Mouse (Mus musculus): ENCODE measurements around the gene Hist1h1d. TPM values are rescaled to one million over a fixed set of nuclear protein-coding genes. Genes with fewer than 3 reads are reported as not detected.
"Not testable (repeated sequence)": the region's sequence is repeated elsewhere in the genome, so short reads cannot be mapped to it uniquely, and the experiment has no call there.

Hist1h1d gene
- polyA plus RNA-seq, 1 experiment from 2014 or later = 0.87 TPM

DNA sequence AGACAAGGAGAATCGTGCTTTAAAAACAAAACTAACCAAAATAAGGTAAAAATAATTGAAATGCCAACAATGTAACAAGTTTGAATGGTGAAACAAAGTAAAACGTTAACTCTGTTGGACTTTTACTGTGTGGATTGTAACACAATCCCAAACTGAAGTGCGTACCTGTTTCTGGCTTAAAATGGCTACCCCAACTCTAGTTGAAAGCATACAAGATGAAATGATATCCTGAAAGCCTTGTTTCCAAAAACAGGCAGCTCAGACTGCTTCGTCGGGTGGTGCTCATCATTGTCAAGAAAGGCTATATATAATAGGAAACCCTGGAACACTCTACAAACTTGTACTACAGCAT, 8.4 kb downstream of the Hist1h1d start:
- H3K36me3 ChIP-seq (ENCODE audit: control insufficient read depth, insufficient read depth, low read length); H3K27me3 ChIP-seq (ENCODE audit: control insufficient read depth, insufficient read depth, low read length); ATAC-seq (replicated peaks; ENCODE audit: low FRiP score); H3K4me1 ChIP-seq (replicated peaks; ENCODE audit: control insufficient read depth, insufficient read depth, low read length); H3K9me3 ChIP-seq (ENCODE audit: control insufficient read depth, low read length); DNase-seq (ENCODE audit: low spot score): not testable (repeated sequence)
- Histone ChIP-seq H3K9ac (ENCODE audit: low read length) (peak overlapping the region; percentile 43; the same call in 1 of the 2 replicates), H3K4me2 (ENCODE audit: low read depth, low read length, severe bottlenecking) (peak overlapping the region; percentile 36), H3K27ac (ENCODE audit: low read depth, low read length) (peak overlapping the region; percentile 96), H3K4me3 (ENCODE audit: low read depth, low read length) (peak overlapping the region; percentile 19)
- WGBS = 0% methylated on average over 2 of the region's 5 CpGs

DNA sequence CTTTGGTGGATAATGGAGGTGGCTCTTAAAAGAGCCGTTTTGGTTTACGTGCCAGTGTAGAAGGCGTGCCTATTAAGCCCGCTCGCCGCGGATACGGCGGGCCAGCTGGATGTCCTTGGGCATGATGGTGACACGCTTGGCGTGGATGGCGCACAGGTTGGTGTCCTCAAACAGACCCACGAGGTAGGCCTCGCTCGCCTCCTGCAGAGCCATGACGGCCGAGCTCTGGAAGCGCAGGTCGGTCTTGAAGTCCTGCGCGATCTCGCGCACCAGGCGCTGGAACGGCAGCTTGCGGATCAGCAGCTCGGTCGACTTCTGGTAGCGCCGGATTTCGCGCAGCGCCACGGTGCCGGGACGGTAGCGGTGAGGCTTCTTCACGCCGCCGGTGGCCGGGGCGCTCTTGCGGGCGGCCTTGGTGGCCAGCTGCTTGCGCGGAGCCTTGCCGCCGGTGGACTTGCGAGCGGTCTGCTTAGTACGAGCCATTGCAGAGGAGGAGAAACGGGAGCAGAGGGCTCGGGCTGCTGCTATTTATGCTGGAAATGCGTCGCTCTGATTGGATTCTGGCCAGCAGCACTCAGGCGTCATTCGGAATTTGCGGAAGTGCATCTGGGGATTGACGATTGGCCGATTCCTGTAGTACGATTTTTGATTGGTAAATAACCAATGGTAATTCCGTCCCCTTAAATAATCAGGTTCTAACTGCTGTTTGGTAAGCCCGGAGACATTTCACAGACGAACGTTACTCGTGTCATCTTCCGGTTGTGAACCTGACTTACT, 9.0 kb downstream of the Hist1h1d start, which contains the start of gene Hist1h3e:
TSS of gene Hist1h3e (minus strand) at position 487 of the 777 bp plus-strand sequence.
- ATAC-seq (replicated peaks; ENCODE audit: low FRiP score) (peak; percentile 98), DNase-seq (ENCODE audit: low spot score) (peak; percentile 97)
- Histone ChIP-seq H3K27ac (ENCODE audit: low read depth, low read length) (peak within 1 kb of the TSS; percentile 96), H3K9ac (ENCODE audit: low read length) (peak within 1 kb of the TSS; percentile 70), H3K4me3 (ENCODE audit: low read depth, low read length) (peak within 1 kb of the TSS; percentile 19), H3K4me2 (ENCODE audit: low read depth, low read length, severe bottlenecking) (peak within 1 kb of the TSS; percentile 62)
- not testable (repeated sequence) for H3K27me3 ChIP-seq (ENCODE audit: control insufficient read depth, insufficient read depth, low read length); H3K4me1 ChIP-seq (replicated peaks; ENCODE audit: control insufficient read depth, insufficient read depth, low read length); H3K36me3 ChIP-seq (ENCODE audit: control insufficient read depth, insufficient read depth, low read length); H3K9me3 ChIP-seq (ENCODE audit: control insufficient read depth, low read length)
- under 1% methylated on average over 48 of the region's 67 CpGs for WGBS

DNA sequence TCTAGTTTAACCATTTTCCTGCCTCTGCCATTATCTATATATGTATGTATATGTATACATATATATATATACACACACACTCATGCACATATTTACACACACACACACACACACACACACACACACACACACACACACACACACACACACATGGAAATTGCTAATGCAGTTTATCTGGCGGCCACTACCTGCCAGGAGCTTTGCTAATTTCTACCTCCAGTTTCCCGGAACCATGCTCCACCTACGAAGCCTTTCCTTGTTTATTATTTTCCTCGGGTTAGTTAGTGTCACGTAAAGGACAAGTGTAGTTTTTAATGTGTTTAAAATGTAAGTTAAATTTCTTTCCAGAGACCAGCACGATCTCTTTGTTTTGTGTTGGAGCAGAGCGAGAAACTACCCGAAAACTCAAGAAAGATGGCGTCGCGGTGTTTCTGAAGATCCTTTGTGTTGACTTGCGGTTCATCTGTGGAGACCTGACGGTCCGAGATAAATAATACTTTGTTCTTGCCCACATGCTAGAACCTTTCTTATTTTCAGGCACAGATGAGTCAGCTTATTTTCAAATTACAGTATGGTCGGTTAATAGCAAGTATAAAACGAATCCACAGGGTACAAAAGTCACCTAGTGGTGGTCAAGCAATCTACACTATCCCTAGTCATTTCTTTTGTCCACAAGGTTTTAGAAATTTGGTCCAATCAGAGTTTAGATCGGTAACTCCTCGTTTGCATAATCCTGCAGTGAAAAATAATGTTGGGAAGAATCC, 9.8 kb downstream of the Hist1h1d start:
- Histone ChIP-seq H3K4me3 (ENCODE audit: low read depth, low read length) (peak overlapping the region; percentile 19), H3K9ac (ENCODE audit: low read length) (peak overlapping the region; percentile 70), H3K36me3 (ENCODE audit: control insufficient read depth, insufficient read depth, low read length) (no peaks in the 10 kb centered on the region), H3K4me1 (replicated peaks; ENCODE audit: control insufficient read depth, insufficient read depth, low read length) (no peaks in the 10 kb centered on the region), H3K27me3 (ENCODE audit: control insufficient read depth, insufficient read depth, low read length) (no peaks in the 10 kb centered on the region), H3K9me3 (ENCODE audit: control insufficient read depth, low read length) (no peaks in the 10 kb centered on the region), H3K4me2 (ENCODE audit: low read depth, low read length, severe bottlenecking) (peak overlapping the region; percentile 62), H3K27ac (ENCODE audit: low read depth, low read length) (peak overlapping the region; percentile 96)
- DNase-seq (ENCODE audit: low spot score) (no peak), ATAC-seq (replicated peaks; ENCODE audit: low FRiP score) (peak; percentile 56)
- 5% methylated on average over 18 of the region's 18 CpGs for WGBS

DNA sequence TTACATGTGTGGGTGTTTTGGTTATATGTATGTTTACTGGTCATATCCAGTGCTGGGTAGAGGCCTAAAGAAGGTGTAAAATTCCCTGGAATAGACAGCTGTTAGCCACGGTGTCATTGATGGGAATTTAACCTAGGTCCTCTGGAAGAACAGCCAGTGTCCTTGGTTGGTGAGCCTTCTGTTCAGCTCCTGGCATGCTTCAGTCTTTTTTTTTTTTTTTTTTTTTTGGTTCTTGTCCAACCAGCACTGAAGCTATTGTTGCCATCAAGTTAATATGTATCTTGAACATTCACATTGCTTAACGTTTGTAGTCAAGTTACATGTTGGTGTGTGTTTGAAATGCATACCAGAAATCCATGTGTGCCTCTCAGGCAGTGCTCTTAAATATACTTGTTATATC, 11.4 kb downstream of the Hist1h1d start:
- WGBS = 84% methylated on average over 2 of the region's 2 CpGs
- Histone ChIP-seq H3K27ac (ENCODE audit: low read depth, low read length) (peak overlapping the region; percentile 96; the same call in 1 of the 2 replicates), H3K36me3 (ENCODE audit: control insufficient read depth, insufficient read depth, low read length) (no peaks in the 10 kb centered on the region), H3K4me1 (replicated peaks; ENCODE audit: control insufficient read depth, insufficient read depth, low read length) (no peaks in the 10 kb centered on the region), H3K4me3 (ENCODE audit: low read depth, low read length) (no peak overlapping the region), H3K4me2 (ENCODE audit: low read depth, low read length, severe bottlenecking) (no peak overlapping the region), H3K27me3 (ENCODE audit: control insufficient read depth, insufficient read depth, low read length) (no peaks in the 10 kb centered on the region), H3K9me3 (ENCODE audit: control insufficient read depth, low read length) (no peaks in the 10 kb centered on the region), H3K9ac (ENCODE audit: low read length) (no peak overlapping the region)
- no peak for ATAC-seq (replicated peaks; ENCODE audit: low FRiP score)
- DNase-seq (ENCODE audit: low spot score) = no peak

DNA sequence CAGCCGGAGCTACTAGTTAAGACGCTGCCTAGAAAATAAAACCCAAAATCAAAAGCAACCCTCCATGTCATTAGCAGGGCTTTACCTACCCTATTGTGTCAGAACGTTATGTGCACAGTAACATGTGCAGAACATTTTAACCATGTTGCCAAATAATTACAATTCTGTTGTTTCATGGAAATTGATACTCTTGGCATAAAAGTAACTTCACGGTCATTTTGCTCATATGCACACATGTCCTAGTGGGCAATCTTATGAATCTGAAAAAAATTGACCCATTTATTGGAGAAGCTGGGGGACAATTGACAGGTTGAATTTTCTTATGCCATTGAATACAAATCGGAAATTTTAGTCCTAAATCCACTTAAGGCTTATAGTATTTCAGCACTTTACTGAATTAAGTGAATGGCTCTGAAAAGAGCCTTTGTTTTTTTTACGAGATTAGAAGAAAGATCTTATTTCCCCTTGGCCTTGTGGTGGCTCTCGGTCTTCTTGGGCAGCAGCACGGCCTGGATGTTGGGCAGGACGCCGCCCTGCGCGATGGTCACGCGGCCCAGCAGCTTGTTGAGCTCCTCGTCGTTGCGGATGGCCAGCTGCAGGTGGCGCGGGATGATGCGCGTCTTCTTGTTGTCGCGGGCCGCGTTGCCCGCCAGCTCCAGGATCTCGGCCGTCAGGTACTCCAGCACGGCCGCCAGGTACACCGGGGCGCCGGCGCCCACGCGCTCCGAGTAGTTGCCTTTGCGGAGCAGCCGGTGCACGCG, 17.4 kb downstream of the Hist1h1d start:
- not testable (repeated sequence) for H3K9me3 ChIP-seq (ENCODE audit: control insufficient read depth, low read length); DNase-seq (ENCODE audit: low spot score); ATAC-seq (replicated peaks; ENCODE audit: low FRiP score); H3K4me1 ChIP-seq (replicated peaks; ENCODE audit: control insufficient read depth, insufficient read depth, low read length); H3K27me3 ChIP-seq (ENCODE audit: control insufficient read depth, insufficient read depth, low read length); H3K36me3 ChIP-seq (ENCODE audit: control insufficient read depth, insufficient read depth, low read length)
- peak overlapping the region; percentile 45 for H3K4me3 ChIP-seq (ENCODE audit: low read depth, low read length)
- H3K4me2 ChIP-seq (ENCODE audit: low read depth, low read length, severe bottlenecking) = peak overlapping the region; percentile 49
- under 1% methylated on average over 20 of the region's 41 CpGs for WGBS
- peak overlapping the region; percentile 57 for H3K9ac ChIP-seq (ENCODE audit: low read length)
- peak overlapping the region; percentile 96 for H3K27ac ChIP-seq (ENCODE audit: low read depth, low read length)

DNA sequence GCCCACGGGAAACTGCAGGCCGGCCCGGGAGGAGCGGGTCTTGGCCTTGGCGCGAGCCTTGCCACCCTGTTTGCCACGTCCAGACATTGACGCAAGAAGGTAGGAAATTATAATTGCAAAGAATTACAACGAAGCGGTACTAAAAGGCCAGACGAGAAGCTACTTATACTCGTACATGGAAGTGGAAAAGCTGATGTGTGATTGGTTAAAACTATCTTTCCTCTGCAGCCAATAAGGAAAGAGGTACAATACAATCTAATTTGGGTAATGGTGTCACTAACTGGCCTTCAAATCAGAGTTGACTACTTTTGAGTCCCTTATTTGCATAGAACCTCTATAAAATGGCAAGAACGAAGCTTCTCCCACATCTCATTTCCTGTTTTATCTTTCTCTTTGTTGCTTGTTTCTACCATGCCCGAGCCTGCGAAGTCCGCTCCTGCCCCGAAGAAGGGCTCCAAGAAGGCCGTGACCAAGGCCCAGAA, 18.0 kb downstream of the Hist1h1d start, which contains the start of the genes Hist1h2ae and Hist1h2bg:
TSS of gene Hist1h2ae (minus strand) at position 199 of the 482 bp plus-strand sequence.
TSS of gene Hist1h2bg (plus strand) at position 375 of the 482 bp plus-strand sequence.
- WGBS = 0% methylated on average over 18 of the region's 18 CpGs
- no peaks in the 10 kb centered on the region for H3K9me3 ChIP-seq (ENCODE audit: control insufficient read depth, low read length)
- peaks cover 7% of the 10 kb centered on the region; the same call in 1 of the 2 replicates for H3K4me1 ChIP-seq (replicated peaks; ENCODE audit: control insufficient read depth, insufficient read depth, low read length)
- H3K4me3 ChIP-seq (ENCODE audit: low read depth, low read length) = peak within 1 kb of the TSS; percentile 45
- peak within 1 kb of the TSS; percentile 66 for H3K4me2 ChIP-seq (ENCODE audit: low read depth, low read length, severe bottlenecking)
- H3K9ac ChIP-seq (ENCODE audit: low read length) = peak within 1 kb of the TSS; percentile 72
- no peaks in the 10 kb centered on the region for H3K27me3 ChIP-seq (ENCODE audit: control insufficient read depth, insufficient read depth, low read length)
- DNase-seq (ENCODE audit: low spot score) (peak; percentile 83), ATAC-seq (replicated peaks; ENCODE audit: low FRiP score) (peak; percentile 89)
- H3K36me3 ChIP-seq (ENCODE audit: control insufficient read depth, insufficient read depth, low read length) = no peaks in the 10 kb centered on the region
- peak within 1 kb of the TSS; percentile 96 for H3K27ac ChIP-seq (ENCODE audit: low read depth, low read length)

DNA sequence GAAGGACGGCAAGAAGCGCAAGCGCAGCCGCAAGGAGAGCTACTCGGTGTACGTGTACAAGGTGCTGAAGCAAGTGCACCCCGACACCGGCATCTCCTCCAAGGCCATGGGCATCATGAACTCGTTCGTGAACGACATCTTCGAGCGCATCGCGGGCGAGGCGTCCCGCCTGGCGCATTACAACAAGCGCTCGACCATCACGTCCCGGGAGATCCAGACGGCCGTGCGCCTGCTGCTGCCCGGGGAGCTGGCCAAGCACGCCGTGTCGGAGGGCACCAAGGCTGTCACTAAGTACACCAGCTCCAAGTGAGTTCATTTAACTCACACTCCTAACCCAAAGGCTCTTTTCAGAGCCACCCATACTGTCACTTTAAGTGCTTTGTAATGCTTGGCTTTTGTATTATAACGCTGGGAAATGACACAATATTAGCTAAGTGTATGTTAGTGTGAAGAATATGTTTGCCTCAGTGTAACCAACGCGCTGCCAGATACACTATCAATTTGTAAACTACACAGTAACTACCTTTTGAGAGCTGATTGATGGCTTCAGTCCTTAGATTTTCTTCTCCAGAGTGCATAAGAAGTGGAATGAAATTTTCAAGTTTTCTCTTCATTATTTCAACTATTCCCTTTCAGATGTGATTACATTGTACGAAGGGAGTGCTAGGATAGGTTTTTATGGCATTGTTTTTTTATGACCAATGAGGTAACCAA, 18.6 kb downstream of the Hist1h1d start:
- Histone ChIP-seq H3K4me2 (ENCODE audit: low read depth, low read length, severe bottlenecking) (peak overlapping the region; percentile 66), H3K27ac (ENCODE audit: low read depth, low read length) (peak overlapping the region; percentile 96), H3K4me3 (ENCODE audit: low read depth, low read length) (peak overlapping the region; percentile 45), H3K9ac (ENCODE audit: low read length) (peak overlapping the region; percentile 72)
- not testable (repeated sequence) for H3K9me3 ChIP-seq (ENCODE audit: control insufficient read depth, low read length); H3K27me3 ChIP-seq (ENCODE audit: control insufficient read depth, insufficient read depth, low read length); H3K36me3 ChIP-seq (ENCODE audit: control insufficient read depth, insufficient read depth, low read length); DNase-seq (ENCODE audit: low spot score); ATAC-seq (replicated peaks; ENCODE audit: low FRiP score); H3K4me1 ChIP-seq (replicated peaks; ENCODE audit: control insufficient read depth, insufficient read depth, low read length)
- under 1% methylated on average over 9 of the region's 34 CpGs for WGBS
